Mouse (Mus musculus): Measurements from ENCODE around the gene Nuak1.

DNA sequence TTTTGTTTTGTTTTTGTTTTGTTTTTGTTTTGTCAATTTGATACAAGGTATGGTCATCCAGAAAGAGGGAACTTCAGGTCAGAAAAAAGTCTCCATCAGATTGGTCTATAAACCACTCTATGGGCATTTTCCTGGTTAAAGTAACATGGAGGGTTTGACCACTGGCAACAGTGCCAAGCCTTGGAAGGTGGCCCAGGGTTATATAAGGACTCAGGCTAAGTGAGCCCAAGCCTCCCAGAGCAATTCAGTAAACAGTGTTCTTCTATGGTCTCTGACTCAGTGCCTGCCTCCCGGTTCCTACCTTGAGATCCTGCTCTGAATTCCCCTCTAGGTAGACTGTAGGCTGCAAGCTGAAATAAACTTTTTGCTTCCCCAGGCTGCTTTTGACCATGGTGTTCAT is 61.0 kb downstream of the Nuak1 start:
- TF ChIP-seq CTCF (conservative IDR thresholded peaks at IDR 0.05 in 1 of 2, IDR thresholded peaks at IDR 0.05 in 1 of 2; ENCODE audit: low read depth in 2 of 2, low read length in 2 of 2) (no peak), POLR2A (IDR thresholded peaks at IDR 0.05; ENCODE audit: low read depth, low read length) (no peak), BHLHE40 (IDR thresholded peaks at IDR 0.05; ENCODE audit: low read depth, low read length) (no peak), MYC (IDR thresholded peaks at IDR 0.05; ENCODE audit: low read depth, low read length) (no peak), EP300 (IDR thresholded peaks at IDR 0.05; ENCODE audit: low read length) (no peak), NELFE (IDR thresholded peaks at IDR 0.05; ENCODE audit: low read depth, low read length) (no peak)

Data from CH12.LX (cell line).